Mouse (Mus musculus) adrenal gland (tissue): ENCODE data around the gene Il2rb.

Experiments used
- intact Hi-C: fragments of 180-260 bp; cut with DNase I; formaldehyde crosslinking; loops from one replicate; pipeline ENCODE4 v1.15.1; 2025
- long read RNA-seq, 2 experiments: library from polyadenylated mRNA; unstranded; transcript quantifications; one replicate each; pipeline ENCODE4 v2.0.0; 2020; ENCODE audit warnings: borderline replicate concordance in 1 of 2; ENCODE audit not compliant: insufficient replicate concordance in 1 of 2

Gene Il2rb
- long read RNA-seq, experiment 1, partial matches to known transcripts: 0 of 1 reads
- long read RNA-seq, experiment 1, other reads (novel, unspliced or antisense): 1 of 1 reads
- long read RNA-seq, experiment 2: 0 reads

DNA sequence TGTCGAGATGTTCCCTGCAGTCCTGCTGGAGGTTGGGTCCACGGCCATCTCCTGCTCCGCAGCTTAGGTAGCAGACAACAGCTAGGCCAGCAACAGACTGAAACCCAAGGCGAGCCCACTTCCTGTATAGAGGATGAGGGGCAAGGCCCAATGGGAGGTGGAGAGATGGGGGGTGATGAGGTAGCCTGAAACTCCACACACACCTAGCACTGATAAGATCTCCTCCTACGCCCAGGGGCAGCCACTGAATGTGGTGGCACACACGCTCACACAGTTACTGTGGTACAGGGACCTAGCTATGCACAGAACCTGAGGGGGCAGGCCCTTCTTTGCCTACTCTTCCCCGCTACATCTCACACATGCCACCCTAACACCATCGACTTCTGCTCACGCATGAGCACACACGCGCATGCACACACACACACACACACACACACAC is at the start of gene Il2rb:
TSS of gene Il2rb (minus strand) at position 304 of the 439 bp plus-strand sequence.
- intact Hi-C loops: no loop called here

DNA sequence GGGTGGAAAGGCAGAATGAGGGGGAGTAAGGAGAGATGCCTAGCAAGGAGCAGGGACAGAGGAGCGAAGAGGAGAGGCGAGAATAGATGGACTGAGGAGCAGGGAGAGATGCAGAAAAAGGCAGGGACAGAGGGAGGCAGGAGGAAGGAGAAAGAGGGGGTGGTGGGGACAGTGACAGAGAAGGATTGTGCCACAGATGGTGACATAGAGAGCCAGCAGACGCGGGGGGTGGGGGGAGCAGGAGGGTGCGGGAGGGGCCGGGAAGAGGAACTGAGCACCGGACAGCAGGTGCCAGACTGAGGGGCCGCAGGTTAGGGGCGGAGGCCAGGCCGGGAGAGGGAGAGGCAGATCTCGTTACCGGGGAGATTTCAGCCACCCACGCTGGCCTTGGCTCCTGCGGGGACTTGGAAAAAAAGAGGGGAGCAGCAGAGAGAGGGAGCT is 49.5 kb upstream of the Il2rb start, which contains the start of gene Sstr3:
TSS of gene Sstr3 (minus strand) at position 125 of the 441 bp plus-strand sequence.
- intact Hi-C loops: loop anchor here (10.0 kb wide), 1 partner anchor 190 kb away; no protein-coding TSS in a partner anchor

DNA sequence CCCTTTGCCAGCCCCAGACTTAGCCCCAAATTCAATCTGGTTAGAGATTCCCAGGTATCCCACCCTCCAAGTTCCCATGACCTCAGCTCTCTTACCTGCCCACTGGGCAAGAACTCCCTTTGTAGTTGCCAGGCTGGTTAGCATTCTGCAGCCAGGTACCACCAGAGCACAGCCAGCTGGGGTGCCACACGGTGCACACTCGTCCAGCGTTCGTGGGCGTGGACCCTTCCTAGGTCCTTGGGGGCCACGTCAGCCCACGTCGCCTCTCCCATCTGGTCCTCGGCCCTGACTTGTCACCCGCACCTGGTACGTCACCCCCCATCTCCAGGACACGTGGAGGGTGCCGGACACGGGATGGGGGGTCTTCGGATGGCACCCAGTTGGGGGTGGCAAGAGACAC is 49.0 kb upstream of the Il2rb start:
- intact Hi-C loops: loop anchor here (10.0 kb wide), 1 partner anchor 189 kb away; no protein-coding TSS in a partner anchor

DNA sequence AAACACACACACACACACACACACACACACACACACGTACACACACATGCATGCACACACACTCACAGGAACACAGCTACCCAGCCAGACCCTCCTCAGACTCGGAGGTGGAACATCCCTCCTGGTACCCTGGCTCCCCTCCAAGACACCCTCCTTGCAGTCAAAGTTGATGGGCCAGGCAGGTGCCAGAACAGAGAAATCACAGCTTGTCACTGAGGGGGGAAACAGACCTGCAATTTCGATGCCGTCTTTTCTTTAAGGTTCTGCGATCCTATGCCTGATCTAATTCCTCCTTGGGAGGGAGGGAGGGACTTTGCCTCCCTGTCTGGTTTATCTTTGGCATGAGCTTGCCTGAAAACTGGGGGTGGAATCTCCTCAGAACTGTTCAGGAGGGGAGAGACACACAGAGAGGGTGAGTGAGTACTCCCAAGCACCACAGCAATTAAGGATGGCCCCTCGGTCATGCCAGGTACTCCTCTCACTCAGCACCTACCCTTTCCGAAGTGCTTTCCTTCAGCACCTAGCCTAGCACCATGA is 47.8 kb upstream of the Il2rb start:
- intact Hi-C loops: loop anchor here (10.0 kb wide), 1 partner anchor 188 kb away; no protein-coding TSS in a partner anchor

DNA sequence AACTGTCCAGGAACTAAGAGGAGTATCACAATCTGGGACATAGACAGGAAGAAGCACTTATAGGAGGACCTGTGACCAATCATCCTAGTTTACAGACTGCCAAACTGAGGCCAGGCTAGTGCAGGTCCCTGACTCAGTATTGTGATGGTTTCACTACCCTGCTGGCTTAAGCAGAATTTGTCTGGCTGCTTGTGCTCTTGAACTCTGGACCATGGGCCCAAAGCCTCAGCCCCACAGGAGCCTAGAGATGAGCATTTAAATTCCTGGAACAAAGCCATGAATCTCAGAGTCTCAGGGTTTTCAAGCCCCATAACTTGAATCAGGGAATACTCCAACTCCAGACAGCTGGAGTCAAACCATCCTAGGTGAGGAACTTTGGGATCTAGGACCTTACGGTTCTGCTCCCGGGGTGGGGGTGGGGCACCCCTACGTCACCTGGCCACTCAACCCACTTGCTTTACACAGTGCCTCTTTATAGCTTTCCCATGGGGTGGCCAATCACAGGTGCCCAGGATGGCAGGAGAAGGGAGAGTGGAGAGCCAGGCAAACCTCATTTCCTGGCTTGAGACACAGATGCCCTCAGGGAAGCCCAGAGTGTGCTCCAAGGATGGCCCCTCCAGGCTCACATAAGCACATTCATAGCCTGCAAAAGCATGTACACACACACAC is 47.2 kb upstream of the Il2rb start:
- intact Hi-C loops: loop anchor here (10.0 kb wide), 1 partner anchor 187 kb away; no protein-coding TSS in a partner anchor

DNA sequence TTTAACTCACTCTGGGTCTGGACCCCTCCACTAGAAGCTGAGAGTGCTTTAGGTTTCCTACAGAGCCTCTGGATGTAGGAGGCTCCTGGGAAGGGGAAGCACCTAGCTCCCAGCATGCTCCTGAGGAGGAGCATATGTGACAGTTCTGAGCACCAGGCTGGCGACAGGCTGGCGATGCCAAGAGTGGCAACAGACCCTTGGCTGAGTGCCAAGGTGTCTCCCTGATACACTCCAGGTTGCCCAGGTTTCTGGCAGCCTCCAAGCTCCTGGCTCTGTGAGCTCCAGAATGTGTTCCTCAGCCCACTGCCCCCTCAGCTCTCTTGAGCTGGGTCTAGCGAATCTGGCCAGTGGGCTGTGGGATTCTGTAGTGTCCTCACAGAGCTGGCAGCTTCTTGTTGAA is 46.5 kb upstream of the Il2rb start:
- intact Hi-C loops: loop anchor here (10.0 kb wide), 1 partner anchor 187 kb away; no protein-coding TSS in a partner anchor

DNA sequence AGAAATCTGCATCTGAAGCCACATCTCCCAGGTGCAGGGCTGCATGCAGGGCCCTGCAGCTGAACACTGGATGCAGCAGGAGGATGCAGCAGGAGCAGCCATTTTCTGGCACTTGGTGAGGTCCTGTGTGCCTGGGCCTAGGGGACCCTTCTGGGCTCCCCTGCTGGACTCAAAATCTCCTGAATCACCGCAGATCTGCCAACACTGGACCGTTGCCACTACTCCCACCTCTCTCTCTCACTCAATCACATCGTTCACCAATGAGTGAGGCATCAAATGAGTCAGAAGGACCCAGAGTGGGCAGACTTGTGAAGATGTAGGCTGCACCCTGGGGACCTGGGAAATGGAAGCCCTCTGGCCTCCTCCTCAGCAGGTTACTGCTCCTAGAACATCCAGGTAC is 46.0 kb upstream of the Il2rb start:
- intact Hi-C loops: loop anchor here (10.0 kb wide), 1 partner anchor 186 kb away; no protein-coding TSS in a partner anchor

DNA sequence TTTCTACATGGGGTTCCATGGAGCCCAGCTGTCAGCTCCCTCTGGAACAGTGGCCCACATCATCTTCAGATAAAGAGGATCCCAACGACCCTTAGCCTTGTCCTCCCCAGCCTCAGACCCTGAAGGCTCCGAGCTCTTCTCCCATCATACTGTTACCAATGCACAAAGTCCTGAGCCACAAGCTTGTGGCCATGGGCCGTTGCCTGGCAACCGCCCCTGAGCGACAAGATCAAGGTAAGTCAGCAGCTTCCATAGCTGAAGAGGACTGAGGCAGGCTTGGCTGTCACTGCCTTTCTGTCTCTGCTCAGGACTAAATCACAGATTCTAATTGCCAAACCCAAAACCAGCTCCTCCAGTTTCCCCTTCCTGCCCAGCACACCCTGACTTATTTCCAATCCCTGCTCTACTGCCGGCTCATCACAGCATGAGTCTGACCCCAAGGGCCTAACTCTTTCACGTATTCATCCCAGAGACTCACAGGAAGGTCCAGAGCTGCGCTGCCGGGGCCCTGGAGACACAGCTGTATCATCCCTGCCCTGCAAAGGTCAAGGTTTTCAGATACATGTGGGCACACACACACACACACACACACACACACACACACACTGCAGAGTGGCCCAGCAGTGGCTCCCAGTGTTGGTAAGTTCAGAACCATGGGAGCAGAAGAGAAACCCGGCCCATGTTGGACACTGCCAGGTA is 40.8 kb upstream of the Il2rb start:
- intact Hi-C loops: no loop called here

DNA sequence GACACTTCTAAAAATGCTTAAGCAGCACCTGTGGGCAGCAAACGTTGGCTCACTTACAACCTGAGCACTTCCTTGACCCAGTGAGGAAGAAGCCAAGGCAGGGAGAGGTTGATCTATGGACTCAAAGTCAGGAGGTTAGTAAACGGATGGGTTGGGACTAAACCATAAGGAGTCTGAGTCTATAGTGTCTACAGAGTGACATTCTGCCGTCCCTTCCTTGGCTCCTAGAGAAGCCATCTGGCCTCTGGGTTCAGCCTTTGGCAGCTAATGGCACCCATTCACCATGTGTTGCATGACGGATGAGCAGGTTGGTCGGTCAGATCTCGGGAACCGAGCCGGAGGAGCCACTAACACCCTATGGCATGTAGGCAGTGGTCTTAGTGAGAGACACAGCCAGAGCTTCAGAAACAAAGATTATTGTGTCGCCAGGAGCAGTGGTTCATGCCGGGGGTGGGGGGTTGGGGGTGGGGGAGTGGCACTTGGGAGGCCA is 38.3 kb upstream of the Il2rb start:
- intact Hi-C loops: loop anchor here (2.0 kb wide), 1 partner anchor 87 kb away; no protein-coding TSS in a partner anchor

DNA sequence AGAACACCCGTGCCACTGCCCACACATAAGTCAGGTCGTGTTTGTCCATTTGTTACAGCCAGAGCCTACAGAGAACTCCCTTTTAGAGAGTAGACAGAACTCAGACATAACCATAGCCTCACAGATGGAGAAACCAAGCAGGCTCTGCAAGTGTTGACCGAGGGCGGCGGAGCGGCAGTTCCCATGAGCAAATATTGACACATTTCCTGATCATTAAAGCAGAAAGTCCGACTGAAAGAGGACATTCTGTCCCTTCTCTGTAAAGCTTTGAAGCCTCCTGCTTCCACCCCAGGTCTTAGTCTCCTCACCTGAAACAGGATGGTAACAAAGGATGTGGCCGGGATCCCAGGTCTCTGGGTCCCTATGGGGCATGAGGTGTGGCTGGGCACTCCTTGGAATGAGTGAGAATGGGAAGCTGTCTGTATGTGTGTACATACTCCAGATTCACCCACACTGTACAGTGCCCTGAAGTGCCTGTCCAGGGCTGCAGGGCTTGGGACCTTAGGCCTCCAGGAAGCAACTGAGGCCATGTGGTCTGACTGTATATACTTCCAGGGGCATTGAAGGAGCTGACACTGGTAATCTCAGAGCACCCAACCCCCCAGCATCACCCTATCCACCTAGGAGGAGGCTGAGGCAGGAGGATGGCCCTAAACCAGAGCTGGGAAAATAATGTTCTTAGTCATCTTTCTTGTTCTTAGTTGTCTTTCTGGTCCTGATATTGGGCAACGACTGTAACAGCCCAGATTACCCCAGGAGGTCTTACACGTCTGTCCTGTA is 37.7 kb upstream of the Il2rb start:
- intact Hi-C loops: loop anchor here (1.0 to 2.0 kb wide), 2 partner anchors 18 to 86 kb away; no protein-coding TSS in a partner anchor

DNA sequence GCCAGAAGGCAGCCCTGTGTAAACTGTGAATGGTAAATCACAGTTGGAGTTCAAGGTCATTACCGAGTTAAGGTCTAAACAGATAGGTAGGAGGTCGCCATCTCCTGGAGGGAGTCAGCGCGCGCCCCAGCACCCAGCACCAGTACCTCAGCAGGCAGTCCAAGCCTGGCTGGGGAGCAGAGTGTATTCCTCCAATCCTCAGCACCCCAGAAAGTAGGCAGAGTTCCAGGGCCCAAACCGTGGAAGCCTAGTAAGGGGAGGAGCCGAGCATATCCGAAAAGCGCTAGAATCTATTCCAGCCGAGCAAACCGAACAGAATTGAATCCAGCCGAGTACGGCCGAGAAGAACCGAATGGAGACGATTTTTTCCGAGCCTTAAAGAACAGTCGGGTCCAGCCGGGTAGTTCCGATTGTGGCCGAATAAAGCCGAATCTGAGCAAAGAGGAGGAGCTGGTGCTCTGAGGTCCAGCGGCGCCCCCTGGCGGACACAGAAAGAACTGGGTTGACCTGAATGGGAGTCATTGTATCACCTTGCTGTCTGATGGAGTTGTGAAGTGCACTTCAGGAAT is 36.9 kb upstream of the Il2rb start:
- intact Hi-C loops: loop anchor here (1.0 to 2.0 kb wide), 2 partner anchors 18 to 85 kb away; no protein-coding TSS in a partner anchor

DNA sequence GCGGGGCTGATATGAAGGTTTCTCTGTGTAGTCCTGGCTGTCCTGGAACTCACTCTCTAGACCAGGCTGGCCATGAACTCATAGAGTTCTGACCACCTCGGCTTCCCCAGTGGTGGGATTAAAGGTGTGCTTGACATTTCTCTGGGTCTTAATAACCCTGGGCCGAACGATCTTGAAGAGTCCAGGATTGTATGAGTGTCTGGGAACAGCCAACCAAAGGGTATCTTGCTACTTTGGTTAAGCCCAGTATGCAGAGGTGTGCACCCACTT is 36.3 kb upstream of the Il2rb start:
- intact Hi-C loops: no loop called here

DNA sequence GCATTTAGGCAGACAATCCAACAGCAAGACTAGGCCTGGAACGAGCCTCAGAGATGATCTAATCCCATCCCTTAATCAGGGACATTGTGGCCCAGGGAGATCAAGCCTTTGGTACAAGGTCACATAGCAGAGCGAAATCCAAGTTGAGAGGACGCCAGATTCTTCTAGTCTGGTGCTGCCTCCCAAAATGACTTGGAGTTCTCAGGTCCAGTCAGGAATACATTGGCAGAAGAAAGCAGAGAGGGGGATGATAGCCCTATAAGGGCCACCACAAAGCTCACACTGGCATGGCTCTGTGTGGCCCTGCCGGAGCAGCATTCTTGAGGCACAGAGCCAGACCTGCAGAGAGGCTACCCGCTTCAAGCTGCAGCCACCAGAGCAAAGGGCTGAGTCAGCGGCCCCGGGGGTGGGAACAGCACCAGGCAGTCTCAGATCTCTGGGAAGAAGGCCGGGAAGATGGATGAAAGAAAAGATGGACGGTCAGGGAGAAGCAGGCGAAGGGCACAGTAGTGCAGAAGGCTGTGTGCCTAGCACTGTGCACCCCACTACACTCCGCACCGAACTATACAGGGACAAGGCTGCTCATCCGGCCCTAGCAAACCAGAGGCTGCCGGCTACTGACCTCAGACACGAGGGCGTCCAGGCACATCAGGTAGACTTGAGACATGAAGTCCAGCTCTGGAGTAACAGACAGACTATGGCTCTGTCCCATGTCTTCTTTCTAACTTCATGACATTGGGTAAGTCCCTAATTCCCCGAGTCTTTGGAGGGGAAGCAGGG is 35.8 kb upstream of the Il2rb start, which contains the start of gene C1qtnf6:
TSS of gene C1qtnf6 (minus strand) at position 746 of the 780 bp plus-strand sequence.
- intact Hi-C loops: no loop called here

DNA sequence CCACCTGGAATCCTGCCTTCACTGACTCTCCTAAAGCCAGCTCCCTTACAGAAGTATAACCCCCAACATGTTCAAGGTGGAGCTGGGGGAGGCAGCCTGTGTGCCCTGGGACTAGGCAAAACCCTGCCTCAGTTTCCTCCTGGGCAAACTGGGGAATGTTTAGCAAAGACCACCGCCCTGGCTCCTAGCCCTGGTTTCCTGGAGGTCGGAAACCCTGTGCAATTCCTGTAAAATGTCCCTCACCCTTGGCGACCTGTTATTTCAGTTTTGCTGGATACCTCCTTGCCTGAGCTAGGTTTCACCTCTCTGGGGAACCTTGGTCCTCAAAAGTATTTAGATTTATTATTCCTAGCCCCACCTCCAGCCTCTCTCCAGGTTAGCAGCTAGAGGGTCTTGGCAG is 35.1 kb upstream of the Il2rb start:
- intact Hi-C loops: no loop called here

DNA sequence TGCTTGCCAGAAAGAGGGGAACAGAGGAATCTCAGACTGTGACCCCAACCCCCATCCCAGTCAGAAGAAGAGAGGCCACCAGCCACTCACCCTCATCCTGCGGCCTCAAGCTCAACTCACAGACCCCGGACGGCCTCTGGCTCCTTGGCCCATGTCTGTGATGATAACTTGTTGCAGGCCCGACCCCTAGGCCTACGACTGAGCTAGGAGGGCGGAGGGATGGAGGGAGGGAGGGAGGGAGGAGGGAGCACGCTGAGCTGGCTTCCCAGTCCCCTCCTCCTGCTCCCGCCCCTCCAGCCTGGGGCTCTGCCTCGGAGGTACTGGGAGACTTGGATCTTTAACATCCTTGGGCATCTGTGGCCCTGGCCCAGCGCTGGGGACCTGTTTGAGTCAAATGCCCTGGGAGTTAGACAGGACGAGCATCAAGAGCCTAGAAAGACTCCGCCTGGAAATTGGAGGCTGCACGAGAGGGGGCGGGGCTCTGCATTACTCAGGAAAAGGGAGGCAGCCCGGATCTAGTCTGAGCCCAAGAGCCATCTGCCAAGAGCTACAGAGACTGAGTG is 34.4 kb upstream of the Il2rb start:
- intact Hi-C loops: no loop called here

DNA sequence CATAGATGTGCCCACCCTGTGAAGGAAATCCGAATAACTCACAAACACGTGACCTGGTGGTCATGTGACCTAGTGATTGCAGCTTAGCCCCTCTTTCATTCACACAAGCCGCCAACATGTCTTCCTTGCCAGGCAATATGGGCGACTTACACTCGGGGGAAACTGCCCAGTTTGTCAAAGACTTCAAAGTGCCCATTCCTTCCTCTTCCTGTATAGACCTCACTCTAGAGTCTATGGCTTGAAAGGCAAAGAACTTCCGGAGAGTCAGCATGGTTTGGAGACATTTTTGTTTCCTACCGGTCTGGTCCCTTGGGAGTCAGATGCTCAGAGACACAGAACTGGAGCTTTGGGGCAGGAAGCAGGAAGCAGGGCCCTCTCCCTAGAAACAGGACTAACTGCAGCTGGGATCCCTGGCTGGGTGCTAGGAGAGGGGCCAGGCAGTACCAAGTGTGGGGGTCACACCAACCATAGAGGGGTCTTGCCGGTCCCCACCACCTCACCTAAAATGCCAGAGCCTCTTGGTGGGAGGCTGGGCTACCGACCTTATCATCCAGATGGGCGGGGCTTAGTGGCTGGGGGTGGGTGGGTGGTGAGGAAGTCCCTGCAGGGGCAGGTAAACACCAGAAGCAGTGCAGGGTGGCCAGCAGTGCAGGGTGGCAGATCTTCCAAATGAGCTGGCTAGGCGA is 33.8 kb upstream of the Il2rb start:
- intact Hi-C loops: no loop called here

DNA sequence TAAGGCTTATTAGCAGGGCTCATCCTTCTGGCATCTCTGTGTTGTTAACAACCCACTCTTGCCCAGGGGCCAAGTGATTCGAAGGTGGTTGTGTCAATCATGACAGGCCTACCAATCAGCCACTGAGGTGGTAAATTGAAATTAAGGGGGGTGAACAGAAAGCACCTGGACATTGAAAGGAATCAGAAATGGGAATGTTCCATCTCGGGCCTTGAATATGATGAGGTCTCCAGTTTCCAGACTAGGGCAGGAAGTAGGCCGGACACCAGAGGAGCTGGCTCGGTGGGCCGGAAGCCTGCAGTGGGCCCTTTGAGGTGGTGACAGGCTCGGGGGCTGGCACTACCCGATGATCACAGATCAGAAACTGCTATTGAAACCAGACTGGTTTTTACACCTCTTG is 32.9 kb upstream of the Il2rb start:
- intact Hi-C loops: no loop called here

DNA sequence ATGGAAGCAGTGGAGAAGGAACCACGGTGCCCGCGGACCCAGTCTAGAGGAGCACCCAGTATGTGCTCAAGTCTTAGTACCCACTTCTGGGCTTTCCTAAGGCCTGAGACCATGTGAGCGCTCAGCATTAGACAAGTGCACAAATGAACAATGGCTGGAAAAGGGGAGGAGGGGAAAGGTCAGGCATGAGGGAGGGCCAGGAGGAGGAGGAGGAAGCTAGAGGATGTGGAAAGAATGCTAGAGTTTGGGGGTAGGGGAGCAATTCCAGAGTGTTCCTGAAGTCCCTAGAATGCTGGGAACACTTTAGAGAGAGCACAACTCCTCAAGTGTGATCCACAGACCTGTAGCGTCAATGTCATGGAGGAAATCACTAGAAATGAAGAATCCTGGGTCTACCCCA is 29.1 kb upstream of the Il2rb start:
- intact Hi-C loops: no loop called here

DNA sequence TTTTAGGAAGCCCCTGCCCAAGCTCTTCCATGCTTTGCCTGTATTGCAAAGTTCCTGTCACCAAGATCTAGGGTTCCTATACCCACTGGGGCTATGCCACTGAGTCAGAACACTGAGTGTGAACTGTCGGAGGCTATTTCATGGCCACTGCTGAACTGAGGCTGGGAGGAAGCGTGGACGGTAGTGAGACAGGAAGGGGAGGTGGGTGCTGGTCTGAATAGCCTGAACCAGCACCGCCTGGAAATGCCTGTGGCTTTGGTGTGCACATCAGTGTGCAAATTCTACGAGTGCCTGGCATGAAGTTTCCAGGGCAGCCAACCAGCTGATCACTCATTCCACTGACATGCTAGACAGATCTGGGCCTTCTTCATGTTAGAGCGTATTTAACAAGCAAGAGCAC is 26.8 kb upstream of the Il2rb start:
- intact Hi-C loops: no loop called here
